Mouse (Mus musculus) mesoderm, embryonic 11.5 days (tissue): ENCODE results near the gene Ptov1.
"Not testable (repeated sequence)": the region's sequence is repeated elsewhere in the genome, so short reads cannot be mapped to it uniquely, and the experiment has no call there.

Experiments used
- DNase-seq: peaks from one replicate; pipeline ENCODE4 v3.0.0-alpha.2; 2012; ENCODE audit warnings: low read depth, low spot score

Ptov1 gene

GRCm38 (mm10) chr7:44888256-44889105 is 18.9 kb upstream of the Ptov1 start:
- DNase-seq: no peak

- no peak for DNase-seq
These were observed 17.4 kb upstream of the Ptov1 start for GRCm38 (mm10) chr7:44886964-44887363.

- no peak for DNase-seq
These were observed 15.0 kb upstream of the Ptov1 start for GRCm38 (mm10) chr7:44884637-44885036.

- DNase-seq: no peak
These were observed 13.4 kb upstream of the Ptov1 start for GRCm38 (mm10) chr7:44883036-44883435.

GRCm38 (mm10) chr7:44877833-44878232 is 8.2 kb upstream of the Ptov1 start:
- DNase-seq: no peak

GRCm38 (mm10) chr7:44871774-44872173 is 2.2 kb upstream of the Ptov1 start:
- DNase-seq: not testable (repeated sequence)

GRCm38 (mm10) chr7:44871181-44871580 is 1.6 kb upstream of the Ptov1 start:
- DNase-seq: no peak

GRCm38 (mm10) chr7:44870614-44871013 is 1.0 kb upstream of the Ptov1 start:
- no peak for DNase-seq

GRCm38 (mm10) chr7:44868919-44869696 is 480 bp downstream of the Ptov1 start:
- peak; percentile 73 for DNase-seq

- DNase-seq: no peak
These were observed 1.1 kb downstream of the Ptov1 start for GRCm38 (mm10) chr7:44868465-44868864.

GRCm38 (mm10) chr7:44867802-44868201 is 1.8 kb downstream of the Ptov1 start:
- DNase-seq: no peak

GRCm38 (mm10) chr7:44867010-44867702 is 2.4 kb downstream of the Ptov1 start:
- no peak for DNase-seq

- no peak for DNase-seq
These were observed 3.1 kb downstream of the Ptov1 start for GRCm38 (mm10) chr7:44866276-44867009.

- no peak for DNase-seq
These were observed 4.7 kb downstream of the Ptov1 start for GRCm38 (mm10) chr7:44864595-44865542.

GRCm38 (mm10) chr7:44863982-44864494 is 5.5 kb downstream of the Ptov1 start:
- DNase-seq: no peak

- DNase-seq: no peak
These were observed 6.4 kb downstream of the Ptov1 start for GRCm38 (mm10) chr7:44863210-44863609.

GRCm38 (mm10) chr7:44862434-44862833 is 7.2 kb downstream of the Ptov1 start:
- DNase-seq: no peak

- no peak for DNase-seq
These were observed 8.2 kb downstream of the Ptov1 start for GRCm38 (mm10) chr7:44861429-44861816.

- DNase-seq: peak; percentile 83
These were observed 8.8 kb downstream of the Ptov1 start for GRCm38 (mm10) chr7:44860576-44861428.
